Mouse (Mus musculus) thymus, adult 2 months (tissue): ENCODE results near the gene Apcs. TPM values are rescaled to one million over a fixed set of nuclear protein-coding genes. Genes with fewer than 3 reads are reported as not detected.

Source experiments
- DNase-seq: peaks from one replicate; pipeline ENCODE4 v3.0.0; 2021
- H3K27ac ChIP-seq: fragments of 200-500 bp; 2 replicates; pipeline ENCODE4 v1.5.1; 2012; ENCODE audit warnings: low read length, control low read depth; ENCODE audit not compliant: control insufficient read depth, insufficient read depth
- H3K27me3 ChIP-seq: fragments of 200-500 bp; 2 replicates; pipeline ENCODE4 v1.6.1; 2012; ENCODE audit warnings: mild to moderate bottlenecking, low read length, moderate library complexity, mixed read lengths; ENCODE audit not compliant: control insufficient read depth, insufficient read depth
- H3K36me3 ChIP-seq: fragments of 200-500 bp; 2 replicates; pipeline ENCODE4 v1.6.1; 2012; ENCODE audit warnings: mild to moderate bottlenecking, low read length, moderate library complexity; ENCODE audit not compliant: control insufficient read depth, insufficient read depth
- H3K4me1 ChIP-seq: fragments of 200-500 bp; replicated peaks from 2 replicates; pipeline ENCODE4 v1.6.1; 2012; ENCODE audit warnings: low read length; ENCODE audit not compliant: control insufficient read depth, insufficient read depth
- H3K4me3 ChIP-seq: fragments of 200-500 bp; 2 replicates; pipeline ENCODE4 v1.5.1; 2012; ENCODE audit warnings: mild to moderate bottlenecking, low read length, control low read depth, moderate library complexity; ENCODE audit not compliant: control insufficient read depth, insufficient read depth
- CTCF ChIP-seq: fragments of 200-500 bp; IDR thresholded peaks from 2 replicates; pipeline ENCODE4 v1.5.1; 2012; ENCODE audit warnings: mild to moderate bottlenecking, control low read depth, low read length, moderate library complexity, borderline replicate concordance; ENCODE audit not compliant: control insufficient read depth, poor library complexity, insufficient read depth; ENCODE audit errors: extremely low read depth
- POLR2A ChIP-seq: fragments of 200-500 bp; IDR thresholded peaks from 2 replicates; pipeline ENCODE4 v1.6.1; 2012; ENCODE audit warnings: mild to moderate bottlenecking, low read length, control low read depth, moderate library complexity; ENCODE audit not compliant: control insufficient read depth, poor library complexity, insufficient read depth; ENCODE audit errors: extremely low read depth
- WGBS: fragments of 180-500 bp; shearing (Covaris S2); methylation state at CpG from one replicate; pipeline ENCODE4 v1.1.7; 2018; 5-methylcytosine and 5-hydroxymethylcytosine counted together
- polyA plus RNA-seq: library from polyadenylated mRNA; depleted of rRNA; stranded (reverse); fragments of >200 nt; gene quantifications from 2 replicates; pipeline ENCODE4 v1.2.3, GENCODE M21; 2012; rRNA removed

Gene Apcs
- polyA plus RNA-seq: not detected in 2 replicates

DNA sequence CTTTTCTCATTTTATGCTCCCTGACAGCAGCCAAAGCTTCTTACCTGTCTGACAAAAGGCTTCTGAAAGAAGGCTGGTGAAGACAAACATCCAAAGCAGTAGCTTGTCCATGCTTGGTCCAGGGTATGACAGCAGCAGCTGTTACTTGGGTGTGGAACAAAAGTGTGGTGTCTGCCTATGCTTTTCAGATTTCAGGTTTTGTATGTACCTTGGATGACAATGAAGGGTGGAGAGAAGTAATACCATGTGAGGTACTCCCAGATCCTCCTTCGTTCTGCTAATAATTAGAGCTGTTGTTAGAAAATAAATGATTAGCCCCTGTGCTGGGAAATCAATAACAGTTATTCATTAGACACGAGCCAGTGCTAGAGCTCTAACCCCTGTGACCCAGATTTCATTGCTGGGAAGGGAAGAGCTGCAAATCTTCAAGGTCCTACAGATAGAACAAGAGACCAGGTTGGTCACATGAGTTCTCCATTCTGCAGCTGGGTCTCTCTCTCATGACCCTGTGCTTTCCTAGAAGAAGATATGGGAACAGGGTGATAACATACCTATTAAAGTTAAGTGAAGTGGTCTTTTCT is at the start of gene Apcs:
Gene Apcs (minus strand): TSS at position 265 of the 581 bp plus-strand sequence.
- Histone ChIP-seq H3K4me1 (no peaks in the 10 kb centered on the region), H3K36me3 (no peaks in the 10 kb centered on the region), H3K27me3 (no peaks in the 10 kb centered on the region), H3K4me3 (no peak within 1 kb of the TSS), H3K27ac (no peak within 1 kb of the TSS)
- WGBS: 73% methylated on average over 2 of the region's 2 CpGs
- no peak for DNase-seq
- TF ChIP-seq CTCF (no peak), POLR2A (no peak)

DNA sequence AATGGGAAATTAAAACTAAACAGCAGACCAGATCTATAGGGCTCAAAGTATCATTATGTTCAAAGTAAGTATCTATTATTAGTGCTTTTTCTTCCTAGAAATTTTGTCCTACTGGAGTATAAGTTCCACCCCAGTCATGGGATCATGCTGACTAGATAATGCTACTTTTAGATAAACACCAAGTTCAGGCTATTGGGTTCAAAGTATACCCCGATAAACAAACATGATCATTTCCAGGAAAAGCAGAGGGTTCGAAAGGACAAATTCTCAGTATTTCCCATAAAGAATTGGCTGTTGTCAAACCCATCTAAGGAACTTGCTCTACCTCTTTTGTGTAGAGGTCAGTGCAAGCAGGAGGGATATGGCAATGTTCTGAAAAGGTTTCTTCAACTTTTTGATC is 37.4 kb upstream of the Apcs start:
- Histone ChIP-seq H3K36me3 (no peaks in the 10 kb centered on the region), H3K4me1 (no peaks in the 10 kb centered on the region), H3K27me3 (no peaks in the 10 kb centered on the region), H3K4me3 (no peak overlapping the region), H3K27ac (no peak overlapping the region)
- TF ChIP-seq CTCF (no peak), POLR2A (no peak)
- WGBS: 95% methylated on average over 2 of the region's 2 CpGs
- DNase-seq: no peak

DNA sequence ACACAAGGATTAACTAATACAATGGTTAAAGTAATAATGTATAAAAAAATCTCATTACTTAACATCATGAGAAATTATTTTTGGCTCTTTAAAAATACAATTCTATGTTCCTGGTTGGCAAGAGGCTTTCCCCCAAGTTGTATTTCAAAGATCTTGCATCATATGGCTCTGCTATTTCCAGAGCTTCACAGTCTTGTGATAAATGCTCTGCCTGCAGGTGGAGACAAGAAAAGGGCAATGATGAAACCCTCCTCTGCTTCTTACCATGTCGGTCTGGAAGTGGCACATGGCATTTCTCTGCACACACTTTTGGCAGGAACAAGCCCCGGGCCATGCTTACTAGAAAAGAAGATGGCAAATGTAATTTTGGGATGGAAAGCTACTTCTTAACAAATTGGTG is 23.6 kb upstream of the Apcs start:
- DNase-seq: no peak
- 89% methylated on average over 2 of the region's 2 CpGs for WGBS

DNA sequence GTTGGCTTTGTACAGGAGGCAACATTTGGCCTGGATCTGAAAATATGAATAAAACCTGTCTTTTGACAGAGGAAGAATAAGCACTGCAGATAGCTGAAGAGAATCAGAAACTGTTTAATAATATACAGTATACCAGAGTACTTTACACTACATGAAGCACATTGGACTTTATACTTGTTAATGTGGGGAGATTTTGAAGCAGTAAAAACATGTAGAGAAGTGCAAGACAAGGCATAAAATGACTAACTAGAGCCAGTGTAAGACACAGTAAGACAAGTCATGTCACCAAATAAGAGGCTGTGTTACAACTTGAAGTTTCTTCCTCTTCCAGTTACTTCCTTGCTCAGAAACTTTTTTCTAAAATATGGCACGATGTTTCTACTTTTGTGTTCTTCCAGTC is 22.3 kb upstream of the Apcs start:
- no peak overlapping the region for H3K27ac ChIP-seq
- no peaks in the 10 kb centered on the region for H3K36me3 ChIP-seq
- TF ChIP-seq POLR2A: no peak
- no peak for TF ChIP-seq CTCF
- no peaks in the 10 kb centered on the region for H3K4me1 ChIP-seq
- DNase-seq: no peak
- H3K4me3 ChIP-seq: no peak overlapping the region
- WGBS: 73% methylated on average over 1 of the region's 1 CpGs
- no peaks in the 10 kb centered on the region for H3K27me3 ChIP-seq

More for the DNA sequence above, 23.6 kb upstream of the Apcs start:
- TF ChIP-seq POLR2A (no peak), CTCF (no peak)
- Histone ChIP-seq H3K27ac (no peak overlapping the region), H3K4me1 (no peaks in the 10 kb centered on the region), H3K36me3 (no peaks in the 10 kb centered on the region), H3K27me3 (no peaks in the 10 kb centered on the region), H3K4me3 (no peak overlapping the region)

DNA sequence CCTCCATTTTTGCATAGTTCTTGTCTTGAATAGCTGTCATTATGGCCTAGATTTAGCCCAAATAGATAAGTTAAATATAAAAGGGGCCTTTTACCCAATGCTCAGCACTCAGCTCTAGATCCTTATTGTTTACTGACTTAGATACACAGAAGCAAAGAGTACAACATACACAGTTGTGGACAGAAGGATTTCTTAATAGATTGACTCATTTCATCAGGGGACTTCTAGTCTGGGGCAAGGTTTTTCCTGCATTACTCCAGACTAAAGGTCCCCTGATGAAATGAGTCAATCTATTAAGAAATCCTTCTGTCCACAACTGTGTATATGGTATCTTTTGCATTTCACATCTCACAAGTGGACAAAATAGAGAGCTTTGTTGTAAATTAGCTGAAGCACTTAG is 8.5 kb upstream of the Apcs start:
- no peak for DNase-seq
- Histone ChIP-seq H3K4me3 (no peak overlapping the region), H3K27me3 (no peaks in the 10 kb centered on the region), H3K4me1 (no peaks in the 10 kb centered on the region), H3K36me3 (no peaks in the 10 kb centered on the region), H3K27ac (no peak overlapping the region)
- TF ChIP-seq POLR2A (no peak), CTCF (no peak)

DNA sequence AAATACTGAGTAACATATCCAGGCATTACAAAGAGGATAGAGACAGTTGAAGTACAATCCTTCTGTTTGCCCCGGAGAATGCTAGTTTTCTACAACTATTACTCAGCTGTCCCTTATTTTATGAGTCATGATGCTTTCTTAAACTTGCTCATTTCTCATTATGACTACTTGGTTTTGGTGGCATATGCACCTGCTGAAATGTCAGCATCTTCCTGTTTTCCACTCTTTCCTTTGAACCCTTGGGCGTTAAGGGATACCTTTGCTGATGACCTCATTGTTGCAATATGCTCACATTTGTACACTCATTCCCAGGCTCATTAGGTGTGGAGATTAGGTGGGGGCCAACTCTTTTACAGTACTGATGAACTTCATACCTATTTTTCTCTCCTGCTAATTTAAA is 594 bp upstream of the Apcs start:
- DNase-seq: no peak
- Histone ChIP-seq H3K27me3 (no peaks in the 10 kb centered on the region), H3K36me3 (no peaks in the 10 kb centered on the region), H3K4me1 (no peaks in the 10 kb centered on the region), H3K27ac (no peak overlapping the region), H3K4me3 (no peak overlapping the region)
- TF ChIP-seq POLR2A (no peak), CTCF (no peak)
- WGBS: 85% methylated on average over 2 of the region's 2 CpGs

DNA sequence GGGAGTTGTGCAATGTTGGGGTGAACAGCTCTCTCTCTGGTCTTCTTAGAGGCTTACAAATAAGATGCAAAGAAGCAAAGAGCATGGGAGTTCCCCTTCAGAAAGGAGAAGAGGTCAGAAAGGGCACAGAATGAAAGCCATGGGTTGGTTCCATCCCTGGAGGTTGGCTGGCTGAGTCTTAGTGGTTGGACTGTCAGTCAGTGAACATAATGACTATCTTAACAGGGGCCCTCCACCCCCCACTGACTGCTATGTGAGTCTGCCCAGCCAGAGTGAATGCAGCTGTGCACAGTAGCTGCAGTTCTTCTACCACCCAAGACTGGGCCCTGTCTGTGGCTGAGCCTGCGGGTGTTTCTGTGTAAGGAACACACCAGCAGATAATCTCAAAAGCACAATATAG is 18.2 kb downstream of the Apcs start:
- Histone ChIP-seq H3K4me3 (no peak overlapping the region), H3K27me3 (no peaks in the 10 kb centered on the region), H3K4me1 (no peaks in the 10 kb centered on the region), H3K36me3 (no peaks in the 10 kb centered on the region), H3K27ac (no peak overlapping the region)
- TF ChIP-seq CTCF (no peak), POLR2A (no peak)
- DNase-seq: no peak
- WGBS: 93% methylated on average over 1 of the region's 1 CpGs
